Mouse (Mus musculus) natural killer cell, adult 2 months (primary cell): Measurements from ENCODE around the gene Anapc10.
"Not testable (repeated sequence)": the region's sequence is repeated elsewhere in the genome, so short reads cannot be mapped to it uniquely, and the experiment has no call there.

Experiments
- DNase-seq, 2 experiments: peaks; one replicate each; pipeline ENCODE4 v3.0.0; 2022; ENCODE audit warnings: low spot score in 2 of 2

Gene Anapc10

GRCm38 (mm10) chr8:79711064-79711961, at the start of gene Anapc10, which contains the start of gene Abce1:
Anapc10 (plus strand) TSS chr8:79711820.
Abce1 (minus strand) TSS chr8:79711740.
- DNase-seq, result peak; percentile 95 to 98

- DNase-seq, result no peak
Observed at GRCm38 (mm10) chr8:79676461-79676860, 35.2 kb upstream of the Anapc10 start.

- peak in 1 of 2 experiments; percentile 2 for DNase-seq
Observed at GRCm38 (mm10) chr8:79679005-79679404, 32.6 kb upstream of the Anapc10 start.

GRCm38 (mm10) chr8:79680083-79680482, 31.5 kb upstream of the Anapc10 start:
- not testable (repeated sequence) for DNase-seq

GRCm38 (mm10) chr8:79680555-79680954, 31.1 kb upstream of the Anapc10 start:
- DNase-seq, result no peak

GRCm38 (mm10) chr8:79680965-79681364, 30.7 kb upstream of the Anapc10 start:
- DNase-seq, result no peak

GRCm38 (mm10) chr8:79685927-79686326, 25.7 kb upstream of the Anapc10 start:
- not testable (repeated sequence) for DNase-seq

GRCm38 (mm10) chr8:79692531-79692930, 19.1 kb upstream of the Anapc10 start:
- DNase-seq, result no peak

GRCm38 (mm10) chr8:79706687-79707086, 4.9 kb upstream of the Anapc10 start:
- no peak for DNase-seq

GRCm38 (mm10) chr8:79712676-79713075, 1.1 kb downstream of the Anapc10 start:
- no peak for DNase-seq

- DNase-seq, result no peak
Observed at GRCm38 (mm10) chr8:79721537-79721936, 9.9 kb downstream of the Anapc10 start.

GRCm38 (mm10) chr8:79723308-79723707, 11.7 kb downstream of the Anapc10 start:
- no peak for DNase-seq

- DNase-seq, result no peak
Observed at GRCm38 (mm10) chr8:79724589-79724988, 13.0 kb downstream of the Anapc10 start.

GRCm38 (mm10) chr8:79727900-79728299, 16.3 kb downstream of the Anapc10 start:
- no peak for DNase-seq

- peak; percentile 14 to 29 for DNase-seq
Observed at GRCm38 (mm10) chr8:79734304-79734703, 22.7 kb downstream of the Anapc10 start.

GRCm38 (mm10) chr8:79748171-79748570, 36.6 kb downstream of the Anapc10 start:
- DNase-seq, result no peak

- no peak for DNase-seq
Observed at GRCm38 (mm10) chr8:79748591-79748990, 37.0 kb downstream of the Anapc10 start.

- DNase-seq, result no peak
Observed at GRCm38 (mm10) chr8:79750305-79750704, 38.7 kb downstream of the Anapc10 start.

GRCm38 (mm10) chr8:79794873-79795272, 83.3 kb downstream of the Anapc10 start:
- not testable (repeated sequence) for DNase-seq

- DNase-seq, result no peak
Observed at GRCm38 (mm10) chr8:79796690-79797089, 85.1 kb downstream of the Anapc10 start.

GRCm38 (mm10) chr8:79804499-79804898, 92.9 kb downstream of the Anapc10 start:
- no peak for DNase-seq

GRCm38 (mm10) chr8:79806971-79807370, 95.4 kb downstream of the Anapc10 start:
- DNase-seq, result no peak

GRCm38 (mm10) chr8:79826534-79826933, 114.9 kb downstream of the Anapc10 start:
- DNase-seq, result no peak
